Mouse (Mus musculus): ENCODE results near the gene Zbtb38. TPM values are rescaled to one million over a fixed set of nuclear protein-coding genes. Genes with fewer than 3 reads are reported as not detected.

Zbtb38 gene
- polyA plus RNA-seq, 1 experiment from 2014 or later = 15.3 TPM

DNA sequence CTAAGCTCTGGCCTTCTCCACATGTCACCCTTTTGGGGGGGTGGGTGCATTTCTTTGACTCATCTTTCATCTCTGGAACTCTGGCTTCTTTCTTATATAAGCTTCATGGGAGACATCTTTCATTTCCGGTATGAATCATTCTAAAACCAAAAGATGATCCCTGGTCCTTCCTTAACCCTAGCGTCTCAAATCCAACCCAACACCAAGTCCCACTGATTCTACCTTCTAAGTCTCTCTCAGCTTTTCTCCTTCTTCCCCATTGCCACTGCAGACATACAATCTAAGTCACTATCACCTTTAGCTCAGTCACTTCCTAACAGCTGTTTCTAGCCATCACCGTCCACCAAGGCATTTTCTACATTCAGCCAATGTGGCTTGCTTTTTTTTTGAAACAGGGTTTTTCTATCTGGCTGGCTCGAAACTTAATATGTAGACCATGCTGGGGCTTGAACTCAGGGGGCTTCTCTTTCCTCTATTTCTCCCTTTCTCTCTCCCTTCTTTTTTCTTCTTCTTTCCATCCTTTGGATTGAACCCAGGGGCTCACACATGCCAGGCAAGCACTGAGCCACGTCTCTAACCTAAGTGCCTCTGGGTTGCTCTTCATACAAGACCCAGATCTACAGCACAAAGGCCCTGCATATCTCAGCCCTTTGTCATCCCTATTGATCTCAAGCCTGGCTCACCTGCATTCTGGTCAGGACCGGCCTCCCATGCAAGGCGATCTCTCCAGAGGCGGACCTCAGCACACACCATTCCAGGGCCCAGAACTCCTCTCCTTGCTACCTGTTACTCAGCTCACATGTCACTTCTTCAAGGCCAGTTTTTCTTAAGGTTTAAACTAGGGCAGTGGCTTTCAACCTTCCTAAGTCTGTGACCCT, 76.6 kb downstream of the Zbtb38 start:
- WGBS = 81% methylated on average over 8 of the region's 8 CpGs
- H3K27ac ChIP-seq (replicated peaks) = no peak overlapping the region
- H3K9ac ChIP-seq (ENCODE audit: low read length) = no peak overlapping the region
- H3K4me1 ChIP-seq (replicated peaks; ENCODE audit: control insufficient read depth, insufficient read depth) = no peaks in the 10 kb centered on the region
- no peak overlapping the region for H3K4me2 ChIP-seq (replicated peaks; ENCODE audit: low read depth)
- TF ChIP-seq CTCF (IDR thresholded peaks at IDR 0.05; ENCODE audit: low read depth) = no peak
- no peak for TF ChIP-seq EP300 (optimal IDR thresholded peaks at IDR 0.05)
- H3K36me3 ChIP-seq (ENCODE audit: control insufficient read depth, insufficient read depth, low read length) = no peaks in the 10 kb centered on the region
- H3K4me3 ChIP-seq (ENCODE audit: low read depth, low read length) = no peak overlapping the region
- H3K9me3 ChIP-seq (ENCODE audit: control insufficient read depth, low read length) = no peaks in the 10 kb centered on the region
- no peak for DNase-seq (ENCODE audit: low spot score)
- no peak for ATAC-seq (ENCODE audit: low FRiP score, low TSS enrichment)
- no peaks in the 10 kb centered on the region for H3K27me3 ChIP-seq (ENCODE audit: control insufficient read depth, insufficient read depth, low read length)

DNA sequence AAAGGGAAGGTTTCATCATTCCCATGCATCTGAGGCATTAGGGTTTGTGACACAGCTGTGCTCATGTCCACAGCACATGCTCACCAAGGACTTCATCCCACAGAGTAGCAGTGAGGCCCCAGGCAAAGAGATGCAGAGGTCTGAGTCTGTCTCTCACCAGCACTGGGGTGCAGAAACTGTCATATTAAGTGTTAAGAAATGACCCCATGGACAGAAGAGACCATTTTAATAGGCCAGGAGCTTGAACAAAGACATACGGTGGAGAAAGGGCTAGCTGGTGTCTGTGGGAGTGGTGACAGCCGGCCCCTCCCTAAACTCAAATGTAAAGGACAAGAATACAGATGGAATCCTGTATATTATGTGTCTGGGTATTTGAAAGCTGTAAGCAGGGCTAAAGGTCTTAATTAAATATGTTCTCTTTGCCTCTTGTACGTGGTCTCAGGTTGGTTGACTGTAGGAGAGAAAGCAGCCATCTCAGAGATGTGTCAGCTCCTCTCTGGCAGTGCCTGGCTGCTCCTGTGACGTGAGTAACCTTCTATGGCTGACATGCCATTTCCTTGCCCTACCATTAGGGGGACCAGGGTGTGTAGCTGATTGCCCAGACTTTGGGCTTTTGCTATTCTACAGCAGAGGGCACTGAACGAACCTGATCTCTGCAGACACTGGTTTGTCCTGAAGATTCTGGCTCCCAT, 77.4 kb downstream of the Zbtb38 start:
- ATAC-seq (ENCODE audit: low FRiP score, low TSS enrichment) (peak; percentile 81), DNase-seq (ENCODE audit: low spot score) (peak; percentile 52)
- no peak overlapping the region for H3K27ac ChIP-seq (replicated peaks)
- H3K9ac ChIP-seq (ENCODE audit: low read length) = no peak overlapping the region
- no peaks in the 10 kb centered on the region for H3K27me3 ChIP-seq (ENCODE audit: control insufficient read depth, insufficient read depth, low read length)
- WGBS = 36% methylated on average over 5 of the region's 5 CpGs
- no peaks in the 10 kb centered on the region for H3K36me3 ChIP-seq (ENCODE audit: control insufficient read depth, insufficient read depth, low read length)
- no peaks in the 10 kb centered on the region for H3K9me3 ChIP-seq (ENCODE audit: control insufficient read depth, low read length)
- H3K4me1 ChIP-seq (replicated peaks; ENCODE audit: control insufficient read depth, insufficient read depth) = no peaks in the 10 kb centered on the region
- H3K4me3 ChIP-seq (ENCODE audit: low read depth, low read length) = no peak overlapping the region
- H3K4me2 ChIP-seq (replicated peaks; ENCODE audit: low read depth) = no peak overlapping the region
- TF ChIP-seq EP300 (optimal IDR thresholded peaks at IDR 0.05) (no peak), CTCF (IDR thresholded peaks at IDR 0.05; ENCODE audit: low read depth) (peak; percentile 91)

DNA sequence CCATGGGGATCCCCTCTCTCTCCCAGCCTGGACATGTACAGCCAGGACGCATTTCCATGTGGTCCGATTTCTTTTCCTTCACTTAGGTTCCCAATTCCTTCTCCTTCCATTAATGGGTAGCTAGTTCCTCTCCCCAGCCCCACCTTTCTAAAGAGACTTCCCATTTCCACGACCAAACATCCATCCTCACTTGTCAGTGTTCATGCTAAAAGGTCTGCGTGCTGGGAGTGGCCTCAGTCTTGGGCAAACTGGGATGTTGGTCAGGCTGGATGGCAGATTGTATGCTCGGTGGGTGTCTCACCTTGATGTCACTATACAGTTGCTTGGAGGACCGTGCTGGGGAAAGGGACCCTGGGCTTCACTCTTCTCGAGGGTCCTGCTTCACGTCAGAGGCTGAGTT, 78.3 kb downstream of the Zbtb38 start:
- no peak for DNase-seq (ENCODE audit: low spot score)
- 84% methylated on average over 8 of the region's 8 CpGs for WGBS

DNA sequence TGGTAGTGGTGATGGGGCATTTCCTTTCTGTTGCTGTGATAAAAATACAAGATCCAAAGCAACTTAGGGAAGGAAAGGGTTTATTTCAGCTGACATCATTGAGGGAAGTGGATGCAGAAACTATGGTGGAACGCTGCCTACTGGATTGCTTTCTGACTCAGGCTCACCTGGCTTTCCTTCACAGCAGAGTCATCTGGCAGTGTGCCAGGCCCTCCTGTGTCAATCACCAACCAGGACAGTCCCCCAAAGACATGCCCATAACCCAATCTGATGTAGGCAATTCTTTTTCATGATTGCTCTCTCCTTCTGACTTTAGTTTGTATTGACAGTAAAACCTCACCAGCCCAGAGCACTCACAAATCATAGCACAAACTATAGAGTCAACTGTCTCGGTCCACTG, 80.2 kb downstream of the Zbtb38 start:
- DNase-seq (ENCODE audit: low spot score) = no peak
- H3K4me3 ChIP-seq (ENCODE audit: low read depth, low read length) = no peak overlapping the region
- WGBS = 66% methylated on average over 2 of the region's 2 CpGs
- H3K4me2 ChIP-seq (replicated peaks; ENCODE audit: low read depth) = no peak overlapping the region
- no peak overlapping the region for H3K27ac ChIP-seq (replicated peaks)
- H3K36me3 ChIP-seq (ENCODE audit: control insufficient read depth, insufficient read depth, low read length) = no peaks in the 10 kb centered on the region
- H3K9me3 ChIP-seq (ENCODE audit: control insufficient read depth, low read length) = no peaks in the 10 kb centered on the region
- H3K9ac ChIP-seq (ENCODE audit: low read length) = no peak overlapping the region
- H3K27me3 ChIP-seq (ENCODE audit: control insufficient read depth, insufficient read depth, low read length) = no peaks in the 10 kb centered on the region
- H3K4me1 ChIP-seq (replicated peaks; ENCODE audit: control insufficient read depth, insufficient read depth) = no peaks in the 10 kb centered on the region
- TF ChIP-seq EP300 (optimal IDR thresholded peaks at IDR 0.05) (no peak), CTCF (IDR thresholded peaks at IDR 0.05; ENCODE audit: low read depth) (no peak)
- no peak for ATAC-seq (ENCODE audit: low FRiP score, low TSS enrichment)

More for the DNA sequence above, 78.3 kb downstream of the Zbtb38 start:
- TF ChIP-seq EP300 (optimal IDR thresholded peaks at IDR 0.05) = no peak
- TF ChIP-seq CTCF (IDR thresholded peaks at IDR 0.05; ENCODE audit: low read depth) = no peak
- Histone ChIP-seq H3K9ac (ENCODE audit: low read length) (no peak overlapping the region), H3K27me3 (ENCODE audit: control insufficient read depth, insufficient read depth, low read length) (no peaks in the 10 kb centered on the region), H3K9me3 (ENCODE audit: control insufficient read depth, low read length) (no peaks in the 10 kb centered on the region), H3K27ac (replicated peaks) (no peak overlapping the region), H3K4me2 (replicated peaks; ENCODE audit: low read depth) (no peak overlapping the region), H3K36me3 (ENCODE audit: control insufficient read depth, insufficient read depth, low read length) (no peaks in the 10 kb centered on the region), H3K4me1 (replicated peaks; ENCODE audit: control insufficient read depth, insufficient read depth) (no peaks in the 10 kb centered on the region), H3K4me3 (ENCODE audit: low read depth, low read length) (no peak overlapping the region)
- ATAC-seq (ENCODE audit: low FRiP score, low TSS enrichment) = no peak

DNA sequence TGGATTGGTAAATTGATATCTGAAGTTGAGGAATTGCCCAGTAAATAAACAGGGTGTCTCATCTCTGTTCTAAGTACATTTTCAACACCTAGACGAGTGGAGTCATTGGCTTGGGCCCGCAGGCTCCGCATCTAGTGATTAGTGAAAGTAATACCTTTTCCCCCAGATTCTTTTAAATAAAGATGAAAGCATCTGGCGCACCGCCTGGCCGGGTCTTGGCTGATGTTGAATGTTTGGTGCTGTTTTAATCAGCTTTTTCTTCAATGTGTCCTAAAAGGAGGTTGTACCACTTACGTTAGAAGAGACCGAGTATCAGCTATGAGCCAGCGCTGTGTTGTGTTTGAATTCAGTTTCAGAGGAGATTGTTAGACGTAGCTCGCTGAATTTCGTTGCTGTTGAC, 81.4 kb downstream of the Zbtb38 start:
- DNase-seq (ENCODE audit: low spot score) = no peak
- Histone ChIP-seq H3K4me1 (replicated peaks; ENCODE audit: control insufficient read depth, insufficient read depth) (no peaks in the 10 kb centered on the region), H3K36me3 (ENCODE audit: control insufficient read depth, insufficient read depth, low read length) (no peaks in the 10 kb centered on the region), H3K27me3 (ENCODE audit: control insufficient read depth, insufficient read depth, low read length) (no peaks in the 10 kb centered on the region), H3K27ac (replicated peaks) (no peak overlapping the region), H3K9ac (ENCODE audit: low read length) (no peak overlapping the region), H3K4me3 (ENCODE audit: low read depth, low read length) (no peak overlapping the region), H3K4me2 (replicated peaks; ENCODE audit: low read depth) (no peak overlapping the region), H3K9me3 (ENCODE audit: control insufficient read depth, low read length) (no peaks in the 10 kb centered on the region)
- no peak for TF ChIP-seq CTCF (IDR thresholded peaks at IDR 0.05; ENCODE audit: low read depth)
- WGBS = 89% methylated on average over 12 of the region's 12 CpGs
- no peak for ATAC-seq (ENCODE audit: low FRiP score, low TSS enrichment)

DNA sequence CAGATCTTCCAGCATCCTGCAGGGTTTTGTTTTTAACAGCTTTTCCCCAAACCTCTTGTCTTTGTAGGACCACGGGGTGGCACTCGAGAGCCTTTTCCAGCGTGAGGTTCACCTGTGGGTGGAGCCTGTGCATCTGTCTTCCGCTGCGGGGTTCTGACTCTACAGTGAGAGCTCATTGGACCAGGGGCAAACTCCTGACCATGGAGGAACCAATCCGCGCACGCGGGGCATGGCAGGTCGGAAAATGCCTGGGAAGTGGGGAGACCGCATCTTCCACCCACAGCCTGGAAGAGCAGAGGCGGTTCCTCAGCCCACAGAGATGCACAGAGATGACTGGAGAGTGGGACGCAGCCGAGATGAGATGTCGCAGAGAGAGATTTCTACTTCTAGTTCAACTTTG, 82.8 kb downstream of the Zbtb38 start:
- TF ChIP-seq EP300 (optimal IDR thresholded peaks at IDR 0.05) (no peak), CTCF (IDR thresholded peaks at IDR 0.05; ENCODE audit: low read depth) (peak; percentile 98)
- WGBS = 3% methylated on average over 15 of the region's 15 CpGs
- H3K9me3 ChIP-seq (ENCODE audit: control insufficient read depth, low read length) = no peaks in the 10 kb centered on the region
- no peaks in the 10 kb centered on the region for H3K36me3 ChIP-seq (ENCODE audit: control insufficient read depth, insufficient read depth, low read length)
- H3K27ac ChIP-seq (replicated peaks) = peak overlapping the region; percentile 84
- no peaks in the 10 kb centered on the region for H3K27me3 ChIP-seq (ENCODE audit: control insufficient read depth, insufficient read depth, low read length)
- peak; percentile 94 for DNase-seq (ENCODE audit: low spot score)
- no peaks in the 10 kb centered on the region for H3K4me1 ChIP-seq (replicated peaks; ENCODE audit: control insufficient read depth, insufficient read depth)
- H3K4me3 ChIP-seq (ENCODE audit: low read depth, low read length) = peak overlapping the region; percentile 24
- peak; percentile 100 for ATAC-seq (ENCODE audit: low FRiP score, low TSS enrichment)
- H3K4me2 ChIP-seq (replicated peaks; ENCODE audit: low read depth) = peak overlapping the region; percentile 51
- peak overlapping the region; percentile 43; the same call in 1 of the 2 replicates for H3K9ac ChIP-seq (ENCODE audit: low read length)

Data from stomach, postnatal 0 days (tissue).